Mouse (Mus musculus): ENCODE results near the gene Cdc42bpg. TPM values are rescaled to one million over a fixed set of nuclear protein-coding genes. Genes with fewer than 3 reads are reported as not detected.

The Cdc42bpg gene
- polyA plus RNA-seq, 1 experiment from 2014 or later = 0.20 TPM

DNA sequence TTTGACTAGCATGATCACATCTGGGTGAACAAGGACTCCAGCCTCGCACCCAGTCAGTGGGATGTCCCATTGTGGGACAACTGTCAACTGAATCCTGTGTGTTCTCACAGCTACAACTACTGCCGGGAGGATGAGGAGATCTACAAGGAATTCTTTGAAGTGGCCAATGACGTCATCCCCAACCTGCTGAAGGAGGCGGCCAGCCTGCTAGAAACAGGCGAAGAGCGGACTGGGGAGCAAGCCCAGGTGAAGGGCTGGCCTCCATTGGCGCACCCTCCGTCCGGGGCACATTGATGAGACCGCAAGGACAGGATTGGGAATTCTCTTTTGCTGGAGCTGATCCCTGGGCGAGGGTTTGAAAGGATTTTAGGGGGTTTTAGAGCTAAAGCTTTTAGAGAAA lies 32.5 kb downstream of the Cdc42bpg start:
- Histone ChIP-seq H3K27ac (no peak overlapping the region), H3K27me3 (replicated peaks) (no peaks in the 10 kb centered on the region), H3K9ac (no peak overlapping the region), H3K4me2 (no peak overlapping the region), H3K9me3 (replicated peaks) (no peaks in the 10 kb centered on the region), H3K4me1 (peaks cover 80% of the 10 kb centered on the region), H3K4me3 (no peak overlapping the region), H3K36me3 (peaks cover 43% of the 10 kb centered on the region)
- 89% methylated on average over 11 of the region's 11 CpGs for WGBS (ENCODE audit: insufficient replicate concordance)
- no peak for ATAC-seq

GRCm38 (mm10) chr19:6339191-6339590 lies 32.9 kb downstream of the Cdc42bpg start:
- H3K4me1 ChIP-seq = peaks cover 80% of the 10 kb centered on the region
- 94% methylated on average over 6 of the region's 6 CpGs for WGBS (ENCODE audit: insufficient replicate concordance)
- no peaks in the 10 kb centered on the region for H3K9me3 ChIP-seq (replicated peaks)
- no peak overlapping the region for H3K9ac ChIP-seq
- peak overlapping the region; percentile 99; the same call in 1 of the 2 replicates for H3K4me2 ChIP-seq
- H3K36me3 ChIP-seq = peaks cover 47% of the 10 kb centered on the region
- H3K27me3 ChIP-seq (replicated peaks) = no peaks in the 10 kb centered on the region
- H3K27ac ChIP-seq = no peak overlapping the region
- ATAC-seq = no peak
- H3K4me3 ChIP-seq = no peak overlapping the region

- Histone ChIP-seq H3K4me3 (peak overlapping the region; percentile 79), H3K9me3 (replicated peaks) (no peaks in the 10 kb centered on the region), H3K4me2 (peak overlapping the region; percentile 99), H3K36me3 (peaks cover 55% of the 10 kb centered on the region), H3K27me3 (replicated peaks) (no peaks in the 10 kb centered on the region), H3K9ac (peak overlapping the region; percentile 90), H3K27ac (peak overlapping the region; percentile 83), H3K4me1 (peaks cover 76% of the 10 kb centered on the region)
- ATAC-seq = peak; percentile 4; the same call in 1 of the 2 replicates
- WGBS (ENCODE audit: insufficient replicate concordance) = 43% methylated on average over 15 of the region's 15 CpGs
Observed at GRCm38 (mm10) chr19:6339890-6340504, 33.7 kb downstream of the Cdc42bpg start.

- peaks cover 63% of the 10 kb centered on the region for H3K36me3 ChIP-seq
- ATAC-seq = peak; percentile 85
- H3K9me3 ChIP-seq (replicated peaks) = no peaks in the 10 kb centered on the region
- H3K4me1 ChIP-seq = peaks cover 70% of the 10 kb centered on the region
- peak within 1 kb of the TSS; percentile 90 for H3K9ac ChIP-seq
- peak within 1 kb of the TSS; percentile 83 for H3K27ac ChIP-seq
- H3K4me2 ChIP-seq = peak within 1 kb of the TSS; percentile 99
- 2% methylated on average over 72 of the region's 72 CpGs for WGBS (ENCODE audit: insufficient replicate concordance)
- H3K4me3 ChIP-seq = peak within 1 kb of the TSS; percentile 79
- H3K27me3 ChIP-seq (replicated peaks) = no peaks in the 10 kb centered on the region
Observed at GRCm38 (mm10) chr19:6340524-6341452, 34.5 kb downstream of the Cdc42bpg start, which contains the start of gene Map4k2. Gene Map4k2 (plus strand): TSS chr19:6341135.

DNA sequence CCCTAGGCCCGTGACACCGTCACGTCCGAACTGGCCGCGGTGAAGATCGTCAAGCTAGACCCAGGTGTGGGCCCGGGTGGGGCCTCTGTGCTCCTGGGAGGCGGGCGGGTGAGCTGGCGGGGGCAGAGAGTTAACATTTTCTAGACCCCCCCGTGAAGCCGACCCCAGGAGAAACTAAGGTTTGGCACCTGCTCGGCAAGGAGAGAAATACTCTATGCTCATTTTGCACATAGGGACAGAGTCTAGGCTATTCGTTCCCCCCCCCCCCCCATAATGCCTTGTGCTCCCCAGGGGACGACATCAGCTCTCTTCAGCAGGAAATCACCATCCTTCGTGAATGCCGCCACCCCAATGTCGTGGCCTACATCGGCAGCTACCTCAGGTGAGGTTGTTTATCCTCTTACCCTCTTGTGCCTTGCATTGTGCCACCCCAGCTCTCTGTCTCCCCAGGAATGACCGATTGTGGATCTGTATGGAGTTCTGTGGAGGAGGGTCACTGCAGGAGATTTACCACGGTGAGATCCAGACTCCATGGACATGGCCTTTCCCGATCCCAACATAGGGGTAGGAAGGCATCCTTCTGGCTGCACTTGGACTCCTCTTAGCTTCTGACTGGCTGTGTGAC lies 35.3 kb downstream of the Cdc42bpg start:
- 5% methylated on average over 23 of the region's 23 CpGs for WGBS (ENCODE audit: insufficient replicate concordance)
- peak; percentile 38 for ATAC-seq
- H3K4me3 ChIP-seq = peak overlapping the region; percentile 79

GRCm38 (mm10) chr19:6342276-6342933 lies 36.1 kb downstream of the Cdc42bpg start:
- no peak for ATAC-seq
- WGBS (ENCODE audit: insufficient replicate concordance) = 52% methylated on average over 5 of the region's 5 CpGs
- Histone ChIP-seq H3K9me3 (replicated peaks) (no peaks in the 10 kb centered on the region), H3K4me2 (peak overlapping the region; percentile 99), H3K9ac (no peak overlapping the region), H3K27me3 (replicated peaks) (no peaks in the 10 kb centered on the region), H3K27ac (peak overlapping the region; percentile 83), H3K4me1 (peaks cover 67% of the 10 kb centered on the region), H3K36me3 (peaks cover 71% of the 10 kb centered on the region), H3K4me3 (peak overlapping the region; percentile 79)

More for the DNA sequence above, 35.3 kb downstream of the Cdc42bpg start:
- H3K4me2 ChIP-seq = peak overlapping the region; percentile 99
- H3K36me3 ChIP-seq = peaks cover 71% of the 10 kb centered on the region
- peak overlapping the region; percentile 90 for H3K9ac ChIP-seq
- H3K4me1 ChIP-seq = peaks cover 70% of the 10 kb centered on the region
- H3K27ac ChIP-seq = peak overlapping the region; percentile 83
- H3K9me3 ChIP-seq (replicated peaks) = no peaks in the 10 kb centered on the region
- no peaks in the 10 kb centered on the region for H3K27me3 ChIP-seq (replicated peaks)

GRCm38 (mm10) chr19:6343066-6343925 lies 37.0 kb downstream of the Cdc42bpg start:
- no peaks in the 10 kb centered on the region for H3K27me3 ChIP-seq (replicated peaks)
- H3K9me3 ChIP-seq (replicated peaks) = no peaks in the 10 kb centered on the region
- H3K4me1 ChIP-seq = peaks cover 71% of the 10 kb centered on the region
- peaks cover 63% of the 10 kb centered on the region for H3K36me3 ChIP-seq
- WGBS (ENCODE audit: insufficient replicate concordance) = 65% methylated on average over 19 of the region's 19 CpGs
- no peak overlapping the region for H3K4me3 ChIP-seq
- peak overlapping the region; percentile 99; the same call in 1 of the 2 replicates for H3K4me2 ChIP-seq
- H3K27ac ChIP-seq = no peak overlapping the region
- ATAC-seq = no peak
- no peak overlapping the region for H3K9ac ChIP-seq

DNA sequence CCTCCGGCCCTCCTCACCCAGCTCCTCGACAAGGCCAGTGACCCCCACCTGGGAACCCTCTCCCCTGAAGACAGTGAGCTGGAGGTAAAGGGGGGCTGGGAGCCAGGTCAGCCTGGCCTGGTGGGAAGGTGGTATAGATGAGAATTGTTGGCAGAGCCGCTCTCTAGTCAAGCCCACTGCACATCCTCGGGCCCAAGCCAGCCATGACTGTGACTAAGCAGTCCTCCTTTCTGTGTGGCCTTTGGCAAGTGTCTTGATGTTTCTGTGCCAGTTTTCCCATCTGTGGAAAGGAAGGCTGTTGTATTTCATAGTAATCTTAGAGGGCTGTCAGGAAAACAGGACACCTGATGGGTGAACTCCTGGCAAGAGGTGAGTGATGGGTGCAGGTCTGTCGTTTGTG lies 37.7 kb downstream of the Cdc42bpg start:
- 80% methylated on average over 5 of the region's 5 CpGs for WGBS (ENCODE audit: insufficient replicate concordance)
- Histone ChIP-seq H3K27me3 (replicated peaks) (no peaks in the 10 kb centered on the region), H3K4me3 (no peak overlapping the region), H3K36me3 (peaks cover 56% of the 10 kb centered on the region), H3K9ac (no peak overlapping the region), H3K4me1 (peaks cover 78% of the 10 kb centered on the region), H3K27ac (no peak overlapping the region), H3K9me3 (replicated peaks) (no peaks in the 10 kb centered on the region), H3K4me2 (0 out of 2 replicates have a peak overlapping the region, but pooled peaks have one; percentile 1)
- ATAC-seq = no peak

DNA sequence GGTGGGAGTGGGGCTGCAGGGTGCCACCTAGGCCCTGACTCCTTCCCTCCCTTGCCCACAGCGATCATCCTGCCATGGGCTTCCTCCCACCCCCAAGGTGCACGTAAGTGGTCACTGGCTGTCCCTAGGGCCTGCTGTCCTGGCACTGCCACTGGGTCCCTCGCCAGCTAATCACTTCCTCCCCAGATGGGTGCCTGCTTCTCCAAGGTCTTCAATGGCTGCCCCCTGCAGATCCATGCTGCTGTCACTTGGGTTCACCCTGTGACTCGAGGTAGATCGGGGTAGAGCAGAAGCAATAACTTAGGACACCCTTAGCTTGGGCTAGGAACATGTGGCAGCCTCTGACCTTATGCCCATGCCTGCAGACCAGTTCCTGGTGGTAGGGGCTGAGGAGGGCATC lies 39.8 kb downstream of the Cdc42bpg start:
- H3K27ac ChIP-seq = no peak overlapping the region
- no peak overlapping the region for H3K4me2 ChIP-seq
- H3K9me3 ChIP-seq (replicated peaks) = no peaks in the 10 kb centered on the region
- peaks cover 70% of the 10 kb centered on the region for H3K4me1 ChIP-seq
- ATAC-seq = no peak
- WGBS (ENCODE audit: insufficient replicate concordance) = 83% methylated on average over 5 of the region's 5 CpGs
- H3K27me3 ChIP-seq (replicated peaks) = no peaks in the 10 kb centered on the region
- H3K9ac ChIP-seq = no peak overlapping the region
- H3K4me3 ChIP-seq = no peak overlapping the region
- peaks cover 48% of the 10 kb centered on the region for H3K36me3 ChIP-seq

GRCm38 (mm10) chr19:6346661-6347060 lies 40.4 kb downstream of the Cdc42bpg start:
- peaks cover 53% of the 10 kb centered on the region for H3K36me3 ChIP-seq
- H3K27me3 ChIP-seq (replicated peaks) = no peaks in the 10 kb centered on the region
- no peak overlapping the region for H3K27ac ChIP-seq
- H3K4me1 ChIP-seq = peaks cover 69% of the 10 kb centered on the region
- ATAC-seq = no peak
- H3K9me3 ChIP-seq (replicated peaks) = no peaks in the 10 kb centered on the region
- H3K4me3 ChIP-seq = no peak overlapping the region
- no peak overlapping the region for H3K9ac ChIP-seq
- H3K4me2 ChIP-seq = no peak overlapping the region
- WGBS (ENCODE audit: insufficient replicate concordance) = 79% methylated on average over 10 of the region's 10 CpGs

DNA sequence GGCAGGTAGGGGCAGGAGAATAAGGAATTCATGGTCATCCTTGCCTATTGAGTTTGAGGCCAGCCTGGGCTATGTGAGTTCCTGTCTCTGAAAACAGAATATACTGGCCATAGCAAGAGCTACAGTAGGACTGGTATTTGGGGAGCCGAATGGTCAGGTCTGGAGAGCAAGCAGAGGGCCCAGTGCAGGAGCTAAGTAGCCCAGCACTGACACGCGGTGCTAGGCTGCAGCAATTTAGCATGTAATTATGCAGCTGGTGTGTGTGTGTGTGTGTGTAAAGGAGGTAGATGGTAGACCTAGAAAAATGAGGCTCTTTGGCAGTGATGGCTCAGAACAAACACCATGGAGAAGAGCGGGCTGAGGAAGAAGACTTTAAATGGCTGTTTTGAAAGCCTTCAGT lies 41.4 kb downstream of the Cdc42bpg start:
- no peak overlapping the region for H3K27ac ChIP-seq
- peaks cover 60% of the 10 kb centered on the region for H3K4me1 ChIP-seq
- 87% methylated on average over 4 of the region's 4 CpGs for WGBS (ENCODE audit: insufficient replicate concordance)
- no peaks in the 10 kb centered on the region for H3K27me3 ChIP-seq (replicated peaks)
- no peaks in the 10 kb centered on the region for H3K9me3 ChIP-seq (replicated peaks)
- H3K36me3 ChIP-seq = peaks cover 55% of the 10 kb centered on the region
- H3K4me3 ChIP-seq = no peak overlapping the region
- H3K4me2 ChIP-seq = no peak overlapping the region
- ATAC-seq = no peak
- no peak overlapping the region for H3K9ac ChIP-seq

All from liver, embryonic 12.5 days (tissue).